Mouse (Mus musculus): ENCODE results near the gene Eef1e1. TPM values are rescaled to one million over a fixed set of nuclear protein-coding genes. Genes with fewer than 3 reads are reported as not detected.

Eef1e1 gene
- polyA plus RNA-seq, 1 experiment from 2014 or later, result 117 TPM

GRCm38 (mm10) chr13:38614298-38614697 is 44.6 kb downstream of the Eef1e1 start:
- no peak for ATAC-seq
- Histone ChIP-seq H3K4me1 (ENCODE audit: control insufficient read depth, insufficient read depth, low read length) (no peaks in the 10 kb centered on the region), H3K27ac (ENCODE audit: low read length) (no peak overlapping the region), H3K9ac (ENCODE audit: low read depth, low read length) (no peak overlapping the region), H3K4me2 (ENCODE audit: low read length) (no peak overlapping the region), H3K9me3 (replicated peaks; ENCODE audit: control insufficient read depth, low read length, poor library complexity, severe bottlenecking) (no peaks in the 10 kb centered on the region), H3K4me3 (ENCODE audit: low read depth, low read length) (no peak overlapping the region), H3K27me3 (ENCODE audit: control insufficient read depth, insufficient read depth, low read depth, low read length) (no peaks in the 10 kb centered on the region), H3K36me3 (ENCODE audit: control insufficient read depth, insufficient read depth, low read length) (peaks cover 15% of the 10 kb centered on the region)
- WGBS, result 79% methylated on average over 5 of the region's 5 CpGs

DNA sequence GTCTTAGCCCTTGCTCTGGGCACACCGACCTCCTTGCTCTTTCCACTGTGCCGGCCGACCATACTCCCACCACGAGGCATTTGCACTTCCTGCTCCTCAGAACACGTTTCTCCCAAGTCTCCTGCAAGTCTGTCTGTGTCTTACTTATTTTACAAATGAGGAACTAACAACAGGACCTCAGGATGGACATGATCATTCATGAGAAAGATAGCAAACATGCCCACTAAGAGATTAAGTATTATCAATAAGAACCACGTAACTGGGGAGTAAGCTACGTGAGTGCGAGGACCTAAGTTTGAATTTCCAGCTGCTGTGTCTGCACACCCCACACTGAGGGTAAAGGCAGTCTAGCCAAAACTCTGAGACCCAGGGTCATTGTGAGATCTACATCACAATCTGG is 45.3 kb downstream of the Eef1e1 start:
- Histone ChIP-seq H3K4me2 (ENCODE audit: low read length) (no peak overlapping the region), H3K27ac (ENCODE audit: low read length) (no peak overlapping the region), H3K4me1 (ENCODE audit: control insufficient read depth, insufficient read depth, low read length) (no peaks in the 10 kb centered on the region), H3K4me3 (ENCODE audit: low read depth, low read length) (no peak overlapping the region), H3K27me3 (ENCODE audit: control insufficient read depth, insufficient read depth, low read depth, low read length) (no peaks in the 10 kb centered on the region), H3K36me3 (ENCODE audit: control insufficient read depth, insufficient read depth, low read length) (peaks cover 15% of the 10 kb centered on the region), H3K9ac (ENCODE audit: low read depth, low read length) (no peak overlapping the region), H3K9me3 (replicated peaks; ENCODE audit: control insufficient read depth, low read length, poor library complexity, severe bottlenecking) (no peaks in the 10 kb centered on the region)
- no peak for ATAC-seq
- 88% methylated on average over 8 of the region's 8 CpGs for WGBS

DNA sequence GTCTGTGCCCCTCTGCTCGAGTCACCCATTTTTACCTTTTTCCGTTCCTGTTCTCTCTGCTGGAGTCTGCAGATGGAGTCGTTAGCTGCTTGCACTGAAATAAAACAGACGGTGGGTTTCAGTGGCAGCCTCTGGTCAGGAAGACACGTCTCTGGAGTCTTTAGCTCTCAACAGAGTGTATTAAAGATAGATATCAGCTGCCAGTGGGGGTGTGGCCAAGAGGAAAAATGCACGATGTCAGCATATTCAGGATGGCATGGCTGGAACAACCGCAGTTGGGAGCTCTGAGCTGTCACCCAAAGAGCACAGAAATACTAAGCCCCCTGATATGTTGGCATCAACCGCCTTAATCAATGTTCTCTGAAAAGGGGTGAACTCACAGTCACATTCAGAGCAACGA is 46.2 kb downstream of the Eef1e1 start:
- no peaks in the 10 kb centered on the region for H3K27me3 ChIP-seq (ENCODE audit: control insufficient read depth, insufficient read depth, low read depth, low read length)
- H3K27ac ChIP-seq (ENCODE audit: low read length), result no peak overlapping the region
- no peak for ATAC-seq
- H3K4me3 ChIP-seq (ENCODE audit: low read depth, low read length), result no peak overlapping the region
- no peak overlapping the region for H3K4me2 ChIP-seq (ENCODE audit: low read length)
- H3K9me3 ChIP-seq (replicated peaks; ENCODE audit: control insufficient read depth, low read length, poor library complexity, severe bottlenecking), result no peaks in the 10 kb centered on the region
- H3K4me1 ChIP-seq (ENCODE audit: control insufficient read depth, insufficient read depth, low read length), result no peaks in the 10 kb centered on the region
- peaks cover 15% of the 10 kb centered on the region for H3K36me3 ChIP-seq (ENCODE audit: control insufficient read depth, insufficient read depth, low read length)
- H3K9ac ChIP-seq (ENCODE audit: low read depth, low read length), result no peak overlapping the region
- 95% methylated on average over 9 of the region's 9 CpGs for WGBS

DNA sequence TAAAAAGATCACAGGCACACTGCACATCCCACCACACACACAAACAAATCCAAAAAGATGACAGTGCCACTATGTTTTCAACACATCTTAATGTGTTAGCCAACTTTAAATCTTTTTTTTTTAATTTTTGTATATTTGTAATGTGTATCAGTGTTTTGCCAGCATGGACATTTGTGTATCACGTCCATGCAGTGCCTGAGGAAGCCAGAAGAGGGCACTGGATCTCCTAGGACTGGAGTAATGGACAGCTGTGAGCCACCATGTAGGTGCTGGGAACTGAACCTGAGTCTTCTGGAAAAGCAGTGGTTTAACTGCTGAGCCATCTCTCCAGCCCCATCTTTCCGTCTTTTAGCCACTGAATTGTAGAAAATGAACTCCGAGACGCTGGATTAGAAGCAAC is 46.7 kb downstream of the Eef1e1 start:
- H3K27ac ChIP-seq (ENCODE audit: low read length), result no peak overlapping the region
- peaks cover 15% of the 10 kb centered on the region for H3K36me3 ChIP-seq (ENCODE audit: control insufficient read depth, insufficient read depth, low read length)
- no peak overlapping the region for H3K9ac ChIP-seq (ENCODE audit: low read depth, low read length)
- no peaks in the 10 kb centered on the region for H3K4me1 ChIP-seq (ENCODE audit: control insufficient read depth, insufficient read depth, low read length)
- 96% methylated on average over 4 of the region's 4 CpGs for WGBS
- H3K4me2 ChIP-seq (ENCODE audit: low read length), result no peak overlapping the region
- no peak overlapping the region for H3K4me3 ChIP-seq (ENCODE audit: low read depth, low read length)
- ATAC-seq, result no peak
- H3K9me3 ChIP-seq (replicated peaks; ENCODE audit: control insufficient read depth, low read length, poor library complexity, severe bottlenecking), result no peaks in the 10 kb centered on the region
- H3K27me3 ChIP-seq (ENCODE audit: control insufficient read depth, insufficient read depth, low read depth, low read length), result no peaks in the 10 kb centered on the region

GRCm38 (mm10) chr13:38610336-38610735 is 48.5 kb downstream of the Eef1e1 start:
- no peak for ATAC-seq
- Histone ChIP-seq H3K4me3 (ENCODE audit: low read depth, low read length) (no peak overlapping the region), H3K4me2 (ENCODE audit: low read length) (no peak overlapping the region), H3K27me3 (ENCODE audit: control insufficient read depth, insufficient read depth, low read depth, low read length) (no peaks in the 10 kb centered on the region), H3K4me1 (ENCODE audit: control insufficient read depth, insufficient read depth, low read length) (no peaks in the 10 kb centered on the region), H3K9me3 (replicated peaks; ENCODE audit: control insufficient read depth, low read length, poor library complexity, severe bottlenecking) (no peaks in the 10 kb centered on the region), H3K36me3 (ENCODE audit: control insufficient read depth, insufficient read depth, low read length) (peaks cover 15% of the 10 kb centered on the region), H3K9ac (ENCODE audit: low read depth, low read length) (no peak overlapping the region), H3K27ac (ENCODE audit: low read length) (no peak overlapping the region)
- WGBS, result 89% methylated on average over 6 of the region's 6 CpGs

GRCm38 (mm10) chr13:38607130-38607529 is 51.7 kb downstream of the Eef1e1 start:
- H3K9me3 ChIP-seq (replicated peaks; ENCODE audit: control insufficient read depth, low read length, poor library complexity, severe bottlenecking), result no peaks in the 10 kb centered on the region
- H3K36me3 ChIP-seq (ENCODE audit: control insufficient read depth, insufficient read depth, low read length), result 0 out of 2 replicates have a peak, but pooled peaks cover 3% of the 10 kb centered on the region
- no peak for ATAC-seq
- no peaks in the 10 kb centered on the region for H3K27me3 ChIP-seq (ENCODE audit: control insufficient read depth, insufficient read depth, low read depth, low read length)
- no peak overlapping the region for H3K9ac ChIP-seq (ENCODE audit: low read depth, low read length)
- no peak overlapping the region for H3K4me3 ChIP-seq (ENCODE audit: low read depth, low read length)
- no peaks in the 10 kb centered on the region for H3K4me1 ChIP-seq (ENCODE audit: control insufficient read depth, insufficient read depth, low read length)
- H3K27ac ChIP-seq (ENCODE audit: low read length), result no peak overlapping the region
- WGBS, result 90% methylated on average over 6 of the region's 6 CpGs
- no peak overlapping the region for H3K4me2 ChIP-seq (ENCODE audit: low read length)

GRCm38 (mm10) chr13:38605353-38605752 is 53.5 kb downstream of the Eef1e1 start:
- Histone ChIP-seq H3K27me3 (ENCODE audit: control insufficient read depth, insufficient read depth, low read depth, low read length) (no peaks in the 10 kb centered on the region), H3K4me3 (ENCODE audit: low read depth, low read length) (no peak overlapping the region), H3K9ac (ENCODE audit: low read depth, low read length) (no peak overlapping the region), H3K4me2 (ENCODE audit: low read length) (no peak overlapping the region), H3K4me1 (ENCODE audit: control insufficient read depth, insufficient read depth, low read length) (no peaks in the 10 kb centered on the region), H3K9me3 (replicated peaks; ENCODE audit: control insufficient read depth, low read length, poor library complexity, severe bottlenecking) (no peaks in the 10 kb centered on the region), H3K27ac (ENCODE audit: low read length) (no peak overlapping the region), H3K36me3 (ENCODE audit: control insufficient read depth, insufficient read depth, low read length) (0 out of 2 replicates have a peak, but pooled peaks cover 3% of the 10 kb centered on the region)
- 81% methylated on average over 6 of the region's 6 CpGs for WGBS
- no peak for ATAC-seq

- H3K27ac ChIP-seq (ENCODE audit: low read length), result no peak overlapping the region
- 94% methylated on average over 13 of the region's 13 CpGs for WGBS
Measured at GRCm38 (mm10) chr13:38602966-38603365, 55.9 kb downstream of the Eef1e1 start.

DNA sequence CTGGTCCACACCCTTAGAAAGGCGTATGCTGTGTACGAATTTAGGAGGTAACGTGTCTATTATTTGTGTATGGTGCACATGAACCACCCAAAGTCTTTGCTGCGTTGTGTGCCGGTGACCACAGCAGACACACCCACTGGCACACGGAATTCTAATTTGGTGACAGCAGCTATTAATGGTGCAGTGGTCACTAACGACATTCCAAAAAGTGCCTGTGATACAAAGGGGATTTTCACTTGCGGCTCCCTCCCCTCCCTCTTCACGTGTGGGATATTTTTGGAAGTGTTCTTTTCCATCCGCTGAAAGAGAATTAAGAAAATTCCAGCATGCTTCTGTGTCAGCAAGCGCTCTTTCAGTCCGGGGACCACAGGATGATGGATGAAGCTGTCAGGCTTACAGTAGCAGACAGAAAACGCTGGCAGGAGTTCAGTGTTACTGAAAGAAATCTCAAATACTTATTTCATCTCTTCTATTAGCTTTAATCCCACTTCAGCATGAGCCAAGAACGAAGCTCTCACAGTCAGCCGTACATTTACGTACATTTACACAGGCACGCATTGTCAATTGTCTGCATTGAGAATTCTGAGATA is 56.5 kb downstream of the Eef1e1 start:
- no peak overlapping the region for H3K27ac ChIP-seq (ENCODE audit: low read length)
- no peaks in the 10 kb centered on the region for H3K4me1 ChIP-seq (ENCODE audit: control insufficient read depth, insufficient read depth, low read length)
- 76% methylated on average over 17 of the region's 17 CpGs for WGBS
- no peak for ATAC-seq
- no peak overlapping the region for H3K4me3 ChIP-seq (ENCODE audit: low read depth, low read length)
- no peaks in the 10 kb centered on the region for H3K27me3 ChIP-seq (ENCODE audit: control insufficient read depth, insufficient read depth, low read depth, low read length)
- no peak overlapping the region for H3K4me2 ChIP-seq (ENCODE audit: low read length)
- H3K9ac ChIP-seq (ENCODE audit: low read depth, low read length), result no peak overlapping the region
- no peaks in the 10 kb centered on the region for H3K9me3 ChIP-seq (replicated peaks; ENCODE audit: control insufficient read depth, low read length, poor library complexity, severe bottlenecking)
- no peaks in the 10 kb centered on the region for H3K36me3 ChIP-seq (ENCODE audit: control insufficient read depth, insufficient read depth, low read length)

More at GRCm38 (mm10) chr13:38602966-38603365, 55.9 kb downstream of the Eef1e1 start:
- Histone ChIP-seq H3K4me2 (ENCODE audit: low read length) (no peak overlapping the region), H3K9me3 (replicated peaks; ENCODE audit: control insufficient read depth, low read length, poor library complexity, severe bottlenecking) (no peaks in the 10 kb centered on the region), H3K36me3 (ENCODE audit: control insufficient read depth, insufficient read depth, low read length) (no peaks in the 10 kb centered on the region), H3K27me3 (ENCODE audit: control insufficient read depth, insufficient read depth, low read depth, low read length) (no peaks in the 10 kb centered on the region), H3K9ac (ENCODE audit: low read depth, low read length) (no peak overlapping the region), H3K4me3 (ENCODE audit: low read depth, low read length) (no peak overlapping the region), H3K4me1 (ENCODE audit: control insufficient read depth, insufficient read depth, low read length) (no peaks in the 10 kb centered on the region)
- no peak for ATAC-seq

All from midbrain, embryonic 16.5 days (tissue).